Mouse (Mus musculus) adrenal gland, postnatal 14 days (tissue): ENCODE data around the gene Hddc3. TPM values are rescaled to one million over a fixed set of nuclear protein-coding genes. Genes with fewer than 3 reads are reported as not detected.

Experiments used
- DNase-seq: peaks from one replicate; pipeline ENCODE4 v3.0.0; 2021; ENCODE audit warnings: mixed read lengths
- total RNA-seq: library from RNA; stranded (reverse); gene quantifications from 2 replicates; pipeline ENCODE4 v1.2.3, GENCODE M21; 2021

Hddc3 gene
- total RNA-seq, 1 experiment from 2014 or later: 44.2 TPM

GRCm38 (mm10) chr7:80398654-80399444 lies 55.9 kb downstream of the Hddc3 start:
- no peak for DNase-seq

GRCm38 (mm10) chr7:80400099-80400498 lies 57.2 kb downstream of the Hddc3 start:
- DNase-seq: peak; percentile 84

Other genes starting within 250 kb of the Hddc3 start
- 353 and 359 TPM in 2 replicates for gene Idh2, start 227.7 kb upstream of the Hddc3 start, total RNA-seq
- gene Sema4b, start 156.3 kb upstream of the Hddc3 start, total RNA-seq: 46.9 and 57.0 TPM in 2 replicates
- gene Cib1, start 110.3 kb upstream of the Hddc3 start, total RNA-seq: 52.9 and 59.6 TPM in 2 replicates
- gene Gdpgp1, start 110.2 kb upstream of the Hddc3 start, total RNA-seq: 2.7 and 3.9 TPM in 2 replicates
- 0.83 and 1.0 TPM in 2 replicates for gene Ttll13, start 96.7 kb upstream of the Hddc3 start, total RNA-seq
- gene Ngrn, start 81.9 kb upstream of the Hddc3 start, total RNA-seq: 38.5 and 47.5 TPM in 2 replicates
- 15.9 and 19.5 TPM in 2 replicates for gene Vps33b, start 73.5 kb upstream of the Hddc3 start, total RNA-seq
- gene Prc1, start 48.7 kb upstream of the Hddc3 start, total RNA-seq: 31.8 and 32.4 TPM in 2 replicates
- gene Rccd1, start 18.6 kb upstream of the Hddc3 start, total RNA-seq: 6.6 and 10.3 TPM in 2 replicates
- 52.5 and 59.0 TPM in 2 replicates for gene Unc45a, start 2.1 kb upstream of the Hddc3 start, total RNA-seq
- 61.4 and 82.8 TPM in 2 replicates for gene Man2a2, start 28.3 kb downstream of the Hddc3 start, total RNA-seq
- 12.8 and 13.0 TPM in 2 replicates for gene Fes, start 44.8 kb downstream of the Hddc3 start, total RNA-seq
- 138 and 140 TPM in 2 replicates for gene Furin, start 62.3 kb downstream of the Hddc3 start, total RNA-seq
- 6.0 and 6.4 TPM in 2 replicates for gene Blm, start 192.0 kb downstream of the Hddc3 start, total RNA-seq